Mouse (Mus musculus) ovary, postnatal 14 days (tissue): ENCODE results near the gene Mms22l.
"Not testable (repeated sequence)": the region's sequence is repeated elsewhere in the genome, so short reads cannot be mapped to it uniquely, and the experiment has no call there.

Experiments used
- DNase-seq: peaks from one replicate; pipeline ENCODE4 v3.0.0; 2022; ENCODE audit warnings: low spot score

Gene Mms22l

GRCm38 (mm10) chr4:24620440-24620839 is 124.2 kb downstream of the Mms22l start:
- DNase-seq: no peak

GRCm38 (mm10) chr4:24621422-24622187 is 125.4 kb downstream of the Mms22l start:
- no peak for DNase-seq

GRCm38 (mm10) chr4:24625951-24626584 is 129.8 kb downstream of the Mms22l start:
- peak; percentile 11 for DNase-seq

GRCm38 (mm10) chr4:24626686-24627085 is 130.4 kb downstream of the Mms22l start:
- DNase-seq: no peak

- DNase-seq: no peak
These were observed 131.6 kb downstream of the Mms22l start for GRCm38 (mm10) chr4:24627871-24628270.

GRCm38 (mm10) chr4:24630430-24630829 is 134.2 kb downstream of the Mms22l start:
- no peak for DNase-seq

- DNase-seq: no peak
These were observed 135.1 kb downstream of the Mms22l start for GRCm38 (mm10) chr4:24631177-24631911.

- DNase-seq: no peak
These were observed 146.1 kb downstream of the Mms22l start for GRCm38 (mm10) chr4:24642306-24642705.

- not testable (repeated sequence) for DNase-seq
These were observed 148.5 kb downstream of the Mms22l start for GRCm38 (mm10) chr4:24644735-24645134.
